Mouse (Mus musculus): ENCODE measurements at regions not wholly inside any gene's neighbourhood (a gene's known extent, or its start where the extent isn't known, plus 50 kb on each side); places are given as distances from the start of the nearest gene placed in this dataset.
A peak's percentile ranks its signal among the peaks of the same experiment; 100 is the strongest.

DNA sequence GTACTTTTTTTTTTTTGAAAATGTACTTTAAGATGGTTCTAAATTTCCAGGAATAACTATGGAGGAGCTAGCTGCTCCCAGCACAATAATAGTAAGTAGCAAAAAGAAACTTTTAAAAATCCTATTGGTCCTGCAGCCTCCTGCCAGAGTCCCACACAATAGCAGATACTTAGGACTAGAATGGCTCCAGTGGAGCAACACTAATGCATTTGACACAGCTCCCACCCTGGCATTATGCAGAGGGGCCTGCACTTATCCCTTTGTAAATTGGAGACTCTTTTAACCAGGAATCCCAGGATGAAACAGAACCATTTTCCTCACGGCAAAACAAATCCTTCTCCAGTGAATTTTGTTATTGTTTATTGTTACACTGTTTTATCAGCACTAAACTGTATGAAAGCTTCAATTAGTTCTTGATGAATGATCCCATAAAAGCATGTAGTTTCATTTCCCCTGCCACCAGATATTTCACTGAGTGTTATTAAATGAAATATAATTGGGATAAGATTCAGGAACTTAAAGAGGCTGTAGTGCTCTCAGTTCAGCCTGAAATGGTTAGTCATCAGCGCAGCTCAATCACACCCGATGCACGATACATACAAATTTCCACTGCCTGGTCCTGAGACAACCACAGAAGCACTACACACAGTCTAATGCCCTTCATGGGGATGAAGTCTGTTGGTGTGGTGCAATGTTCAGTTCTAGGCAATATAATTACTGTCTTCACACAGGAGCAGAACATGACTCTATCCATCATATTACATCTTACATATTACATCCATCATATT, 708.6 kb upstream of the Mms22l start:
- DNase-seq (ENCODE audit: low read depth, low spot score) (no peak), ATAC-seq (no peak)
- no peak for TF ChIP-seq CTCF (IDR thresholded peaks at IDR 0.05)
- CTCF ChIA-PET: no interaction called here
- in situ Hi-C loops (cut with MboI; ENCODE audit: low pct_unique_long_range_greater_than_20kb): no loop called here
- peaks cover 8% of the 10 kb centered on the region for H3K27me3 ChIP-seq
- POLR2A ChIA-PET: no interaction called here

DNA sequence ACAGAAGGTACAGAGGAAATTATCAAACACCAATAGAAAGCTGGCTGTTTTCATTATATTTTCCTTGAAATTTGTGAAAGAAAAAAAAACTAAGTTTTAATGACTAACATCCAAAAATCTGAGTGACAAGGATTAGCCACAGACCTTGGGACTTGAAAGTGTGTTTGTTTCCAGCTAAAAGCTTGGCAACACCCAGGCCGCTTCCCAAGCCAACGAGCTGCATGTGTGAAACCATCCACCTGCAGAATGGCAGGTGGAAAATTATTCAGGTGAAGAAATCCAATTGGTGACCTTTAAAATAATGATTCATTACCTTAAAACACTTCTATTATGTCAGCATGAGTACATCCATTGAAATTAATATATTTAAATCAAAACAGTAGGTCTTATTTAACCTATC, 672.7 kb upstream of the Mms22l start:
- in situ Hi-C loops (cut with MboI; ENCODE audit: low pct_unique_long_range_greater_than_20kb): no loop called here
- ATAC-seq (no peak), DNase-seq (ENCODE audit: low read depth, low spot score) (no peak)
- ChIA-PET CTCF (no interaction called here), POLR2A (no interaction called here)
- H3K27me3 ChIP-seq: peaks cover 5% of the 10 kb centered on the region
- TF ChIP-seq CTCF (IDR thresholded peaks at IDR 0.05): no peak

DNA sequence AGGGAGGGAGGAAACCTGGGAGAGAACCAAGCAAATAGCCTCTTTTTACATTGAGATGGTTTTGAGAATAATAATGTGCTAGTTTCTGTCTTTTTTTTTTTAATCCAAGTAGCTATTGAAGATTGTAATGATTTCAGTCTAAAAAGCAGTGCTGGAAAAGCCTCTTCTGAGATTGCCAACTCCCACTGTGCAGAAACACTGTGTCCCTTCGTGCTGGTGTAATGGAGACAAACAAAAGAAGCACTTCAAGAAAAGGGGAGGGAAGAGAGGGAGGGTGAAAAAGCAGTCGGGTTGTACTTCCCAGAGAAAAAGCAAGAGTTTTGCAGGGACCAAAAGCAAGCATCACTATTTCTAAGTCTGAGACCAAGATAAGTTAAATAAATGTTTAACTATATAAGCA, 669.4 kb upstream of the Mms22l start:
- no peak for DNase-seq (ENCODE audit: low read depth, low spot score)
- POLR2A ChIA-PET: no interaction called here
- CTCF ChIA-PET: no interaction called here
- no peak for TF ChIP-seq CTCF (IDR thresholded peaks at IDR 0.05)
- peaks cover 5% of the 10 kb centered on the region for H3K27me3 ChIP-seq
- in situ Hi-C loops (cut with MboI; ENCODE audit: low pct_unique_long_range_greater_than_20kb): no loop called here
- no peak for ATAC-seq

DNA sequence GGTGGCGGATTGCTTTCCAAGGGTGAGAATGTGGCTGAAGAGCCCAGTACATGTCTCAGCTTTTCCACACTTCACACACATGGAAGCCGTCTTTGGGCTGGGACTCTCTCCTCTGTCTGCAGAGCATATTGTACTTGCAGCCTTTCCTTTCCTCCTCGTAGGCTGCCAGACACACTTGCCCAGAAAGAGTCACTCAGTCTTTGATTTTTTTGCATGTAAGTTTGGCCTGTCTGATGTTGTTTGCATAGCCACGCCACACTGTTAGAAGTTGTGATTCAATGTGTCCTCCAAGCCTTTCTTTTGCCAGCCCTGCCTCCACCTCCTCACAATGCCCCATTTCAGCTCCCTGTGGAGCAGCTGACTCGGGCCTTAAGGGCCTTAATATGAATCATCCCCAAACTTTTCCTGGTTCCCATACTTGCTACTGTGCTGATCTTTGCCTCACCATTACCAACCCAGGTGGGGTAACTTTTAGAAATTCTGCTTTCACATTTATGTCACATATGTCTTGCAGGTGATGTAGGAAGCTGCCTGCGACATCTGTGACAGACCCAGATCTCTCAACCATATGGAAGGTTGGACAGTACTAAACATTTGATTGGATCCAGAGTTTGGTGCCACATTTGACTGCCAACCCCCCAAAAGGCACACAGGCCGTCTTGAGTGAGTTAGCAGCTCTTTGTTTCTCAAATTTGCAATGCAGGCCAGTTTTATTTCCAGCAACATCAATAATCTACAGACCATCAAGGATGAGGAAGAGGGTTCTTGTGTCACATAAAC, 663.7 kb upstream of the Mms22l start:
- TF ChIP-seq CTCF (IDR thresholded peaks at IDR 0.05): no peak
- ATAC-seq: no peak
- no peaks in the 10 kb centered on the region for H3K27me3 ChIP-seq
- ChIA-PET CTCF (no interaction called here), POLR2A (no interaction called here)
- no peak for DNase-seq (ENCODE audit: low read depth, low spot score)
- in situ Hi-C loops (cut with MboI; ENCODE audit: low pct_unique_long_range_greater_than_20kb): no loop called here

DNA sequence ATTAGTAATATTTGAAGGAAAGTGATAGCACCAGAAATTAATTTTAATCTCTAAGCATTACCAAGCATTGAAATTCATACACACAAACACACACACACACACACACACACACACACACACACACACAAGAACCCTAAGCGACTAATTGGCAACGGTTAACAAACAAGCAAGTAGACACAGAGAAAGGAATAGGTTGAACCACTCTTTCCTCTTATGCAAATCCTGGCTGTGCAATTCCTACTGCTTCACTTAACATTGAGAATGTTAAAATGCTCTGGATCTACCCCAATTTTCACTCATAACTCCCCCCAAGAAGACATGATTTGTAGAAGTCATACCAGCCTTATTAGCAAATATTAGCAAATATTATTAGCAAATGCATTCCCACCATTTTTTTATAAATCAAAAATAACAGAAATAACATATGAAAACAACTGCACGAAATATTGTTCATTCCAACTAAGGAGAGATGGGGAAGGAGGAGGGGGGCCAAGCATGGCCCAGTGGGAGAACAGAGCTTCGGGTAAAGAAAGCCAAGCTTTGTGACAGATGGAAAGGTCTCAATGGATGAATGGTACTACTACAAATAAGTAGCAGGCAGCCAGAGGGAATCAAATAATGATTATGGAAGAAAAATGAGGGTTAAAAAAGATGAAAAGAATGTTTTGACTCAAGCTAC, 652.5 kb upstream of the Mms22l start:
- TF ChIP-seq CTCF (IDR thresholded peaks at IDR 0.05): no peak
- ChIA-PET CTCF (no interaction called here), POLR2A (no interaction called here)
- in situ Hi-C loops (cut with MboI; ENCODE audit: low pct_unique_long_range_greater_than_20kb): no loop called here
- ATAC-seq (no peak), DNase-seq (ENCODE audit: low read depth, low spot score) (no peak)
- H3K27me3 ChIP-seq: no peaks in the 10 kb centered on the region

DNA sequence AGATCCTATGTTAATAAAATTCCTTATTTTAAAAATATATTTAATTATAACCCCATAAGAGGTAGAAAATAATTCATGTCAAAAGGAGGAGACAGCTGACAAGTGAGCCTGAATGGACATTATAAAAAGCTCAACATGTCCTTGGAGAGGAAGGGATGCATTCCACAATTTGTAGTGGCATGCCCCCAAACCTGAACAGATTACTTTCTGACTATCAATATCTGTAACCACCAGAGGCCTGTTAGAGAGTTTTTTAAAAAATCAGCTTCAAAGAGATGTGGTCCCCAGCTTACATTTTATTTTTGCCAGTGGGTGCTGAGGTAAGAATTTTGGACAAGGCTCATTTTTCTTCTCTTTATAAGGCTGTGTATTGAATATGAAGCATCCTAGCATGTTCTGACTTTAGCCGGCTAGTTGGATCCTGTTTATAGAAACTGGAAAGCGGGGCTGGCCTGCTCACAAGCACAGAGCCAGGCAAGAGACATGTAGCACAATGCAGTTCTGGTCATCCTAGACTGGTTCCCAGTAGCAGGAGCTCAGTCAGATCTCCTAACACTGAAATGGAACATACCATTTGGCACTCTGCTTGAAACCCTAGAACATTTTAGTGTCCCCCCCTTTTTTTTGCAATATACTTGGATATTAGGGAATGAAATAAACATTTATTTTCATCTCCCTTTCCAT, 651.8 kb upstream of the Mms22l start:
- DNase-seq (ENCODE audit: low read depth, low spot score): no peak
- in situ Hi-C loops (cut with MboI; ENCODE audit: low pct_unique_long_range_greater_than_20kb): no loop called here
- H3K27me3 ChIP-seq: no peaks in the 10 kb centered on the region
- ChIA-PET CTCF (no interaction called here), POLR2A (no interaction called here)
- ATAC-seq: no peak
- TF ChIP-seq CTCF (IDR thresholded peaks at IDR 0.05): no peak

DNA sequence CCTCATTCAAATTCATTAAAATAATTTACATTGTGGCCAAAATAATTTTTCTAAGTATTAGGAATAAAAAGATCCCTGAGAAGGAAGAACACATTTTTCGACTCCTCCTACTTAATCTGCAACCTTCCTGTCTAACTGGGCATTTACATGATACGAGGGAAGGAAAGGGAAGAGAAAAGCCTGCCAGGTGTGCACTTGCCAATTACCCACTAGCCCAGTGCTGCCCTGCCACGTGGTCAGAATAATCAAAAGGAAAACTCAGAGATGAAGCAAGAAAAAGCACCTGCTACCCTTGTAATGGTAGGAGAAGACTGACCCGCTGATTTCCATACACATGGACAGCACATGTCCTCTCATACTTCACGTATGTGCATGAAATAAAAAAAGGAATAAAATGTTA, 651.0 kb upstream of the Mms22l start:
- ChIA-PET CTCF (no interaction called here), POLR2A (interaction anchor here (0.6 kb wide), 1 partner anchor 30 kb away, joined by 4 read pairs; no protein-coding TSS in a partner anchor)
- ATAC-seq (no peak), DNase-seq (ENCODE audit: low read depth, low spot score) (no peak)
- H3K27me3 ChIP-seq: no peaks in the 10 kb centered on the region
- TF ChIP-seq CTCF (IDR thresholded peaks at IDR 0.05): no peak
- in situ Hi-C loops (cut with MboI; ENCODE audit: low pct_unique_long_range_greater_than_20kb): no loop called here

DNA sequence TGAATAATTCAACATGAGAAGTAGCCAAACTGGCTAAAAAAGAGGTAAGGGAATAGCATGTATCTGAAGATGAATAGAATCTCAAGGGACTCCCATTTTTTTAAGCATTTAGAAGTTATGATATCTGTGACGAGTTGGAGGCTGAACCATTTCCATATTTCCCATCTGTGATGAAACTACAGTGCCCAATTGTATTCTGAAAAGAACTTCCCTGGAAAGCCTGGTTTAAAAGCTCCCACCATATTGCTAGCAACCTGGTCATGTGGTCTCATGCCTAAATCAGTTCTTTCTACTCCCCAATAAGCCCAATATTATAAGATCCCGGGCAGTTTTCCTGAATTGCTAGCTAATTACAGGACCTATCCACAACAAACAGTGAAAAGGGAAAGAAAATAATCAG, 645.6 kb upstream of the Mms22l start:
- in situ Hi-C loops (cut with MboI; ENCODE audit: low pct_unique_long_range_greater_than_20kb): no loop called here
- DNase-seq (ENCODE audit: low read depth, low spot score) (no peak), ATAC-seq (no peak)
- no peaks in the 10 kb centered on the region for H3K27me3 ChIP-seq
- ChIA-PET POLR2A (no interaction called here), CTCF (no interaction called here)
- no peak for TF ChIP-seq CTCF (IDR thresholded peaks at IDR 0.05)

DNA sequence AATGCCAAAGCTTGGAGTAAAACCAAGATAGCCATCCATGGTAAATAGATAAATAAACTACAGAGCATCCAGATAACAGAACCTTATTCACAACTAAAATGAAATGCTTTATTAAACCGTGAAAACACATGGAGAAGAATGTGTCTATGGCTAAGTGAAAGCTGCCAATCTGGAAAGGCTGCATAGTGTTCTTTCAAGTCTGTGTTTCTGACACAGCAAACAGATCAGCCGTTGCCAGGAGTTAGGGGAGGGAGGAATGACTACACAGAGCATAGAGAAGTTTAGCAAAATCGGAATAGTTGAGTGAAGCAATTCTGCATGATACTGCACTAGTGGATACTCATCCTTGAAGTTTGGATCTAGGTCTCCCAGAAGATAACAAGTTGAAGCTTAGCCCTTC, 633.8 kb upstream of the Mms22l start:
- ChIA-PET POLR2A (no interaction called here), CTCF (interaction anchor here (1.0 kb wide), 1 partner anchor 16 kb away, joined by 3 read pairs; no protein-coding TSS in a partner anchor)
- H3K27me3 ChIP-seq: no peaks in the 10 kb centered on the region
- no peak for DNase-seq (ENCODE audit: low read depth, low spot score)
- ATAC-seq: no peak
- no peak for TF ChIP-seq CTCF (IDR thresholded peaks at IDR 0.05)
- in situ Hi-C loops (cut with MboI; ENCODE audit: low pct_unique_long_range_greater_than_20kb): no loop called here

DNA sequence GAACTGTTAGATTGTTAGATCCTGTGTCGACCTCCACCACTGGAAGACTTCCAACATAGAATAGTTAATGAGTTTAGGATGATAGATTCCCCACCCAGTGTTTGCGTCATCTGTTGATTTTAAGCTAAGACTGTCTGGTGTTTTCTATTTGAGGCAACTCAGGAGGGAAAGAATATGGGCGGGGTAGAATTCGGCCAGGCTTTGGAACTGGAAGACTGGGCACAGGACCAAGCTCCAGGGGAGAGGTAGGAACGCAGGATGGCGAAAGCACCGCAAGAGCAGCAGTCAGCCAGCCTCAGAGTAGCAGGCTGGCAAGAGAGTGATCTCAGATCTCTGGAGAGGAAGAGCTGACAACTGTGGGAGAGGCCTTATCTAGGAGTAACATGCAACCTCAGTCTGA, 616.2 kb upstream of the Mms22l start:
- no peaks in the 10 kb centered on the region for H3K27me3 ChIP-seq
- CTCF ChIA-PET: interaction anchor here (1.0 kb wide), 1 partner anchor 11 kb away, joined by 3 read pairs; no protein-coding TSS in a partner anchor
- no peak for TF ChIP-seq CTCF (IDR thresholded peaks at IDR 0.05)
- DNase-seq (ENCODE audit: low read depth, low spot score) (peak; percentile 69), ATAC-seq (peak; percentile 83)
- POLR2A ChIA-PET: no interaction called here
- in situ Hi-C loops (cut with MboI; ENCODE audit: low pct_unique_long_range_greater_than_20kb): no loop called here
